Mouse (Mus musculus) central nervous system, embryonic 14 days (tissue): ENCODE data around the gene Dock4. TPM values are rescaled to one million over a fixed set of nuclear protein-coding genes. Genes with fewer than 3 reads are reported as not detected.

Experiments
- polyA plus RNA-seq: library from polyadenylated mRNA; depleted of rRNA; stranded (reverse); fragments of >200 nt; gene quantifications from 2 replicates; pipeline ENCODE4 v1.2.3, GENCODE M21; 2012; rRNA removed

The Dock4 gene
- polyA plus RNA-seq: 22.3 and 22.6 TPM in 2 replicates

DNA sequence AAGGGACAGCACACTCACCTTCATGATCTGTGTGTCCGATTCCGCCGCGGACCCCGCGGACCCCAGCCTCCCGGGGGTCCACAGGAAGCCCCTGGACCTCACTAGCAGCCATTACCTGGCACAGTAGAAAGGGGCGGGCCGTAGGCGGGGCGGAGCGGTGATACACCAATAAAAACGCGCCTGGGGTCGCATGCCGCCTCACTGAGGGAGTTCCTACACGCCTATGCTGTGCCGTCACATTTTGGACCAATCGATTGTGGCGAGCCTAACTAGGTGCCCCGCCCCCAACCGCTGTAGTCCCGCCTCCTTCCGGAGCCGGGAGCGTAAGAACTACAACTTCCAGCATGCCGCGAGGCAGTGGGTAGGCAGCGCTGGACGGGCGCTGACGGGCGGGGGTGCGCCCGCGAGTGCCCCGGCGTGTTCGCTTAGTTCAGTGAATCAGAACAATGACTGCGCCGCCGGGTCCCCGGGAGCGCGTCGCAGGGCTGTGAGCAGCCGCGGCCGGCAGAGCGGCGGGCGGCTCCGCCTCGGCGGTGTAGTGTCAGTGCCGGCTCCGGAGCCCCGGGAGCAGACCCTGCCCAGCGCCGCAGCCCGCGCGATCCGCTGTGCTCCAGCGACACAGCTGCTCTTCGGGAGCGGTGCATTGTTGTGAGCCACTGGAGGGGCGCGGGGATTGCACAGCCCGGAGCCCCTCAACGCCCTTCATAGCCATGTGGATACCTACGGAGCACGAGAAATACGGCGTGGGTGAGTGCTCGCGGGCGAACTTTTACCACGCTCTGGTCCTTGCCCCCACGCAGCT, at the start of gene Dock4, which contains the start of gene Zfp277:
Dock4 (plus strand) TSS at position 305 of the 802 bp plus-strand sequence.
Zfp277 (minus strand) TSS at position 255 of the 802 bp plus-strand sequence.

Other genes with a start within 250 kb of the Dock4 start
- gene Lsmem1, start 246.5 kb upstream of the Dock4 start, polyA plus RNA-seq: 0.14 and 0.46 TPM in 2 replicates
- gene Ifrd1, start 197.4 kb upstream of the Dock4 start, polyA plus RNA-seq: 54.0 and 62.1 TPM in 2 replicates
- gene Zfp277, start 50 bp upstream of the Dock4 start, polyA plus RNA-seq: 19.8 and 20.0 TPM in 2 replicates